Mouse (Mus musculus) testis, adult 2 months (tissue): ENCODE data around the gene Lepr. TPM values are rescaled to one million over a fixed set of nuclear protein-coding genes. Genes with fewer than 3 reads are reported as not detected.

Experiments
- H3K27ac ChIP-seq: fragments of 200-500 bp; 2 replicates; pipeline ENCODE4 v1.5.1; 2012; ENCODE audit warnings: low read depth, low read length; ENCODE audit not compliant: control insufficient read depth, insufficient read depth
- H3K27me3 ChIP-seq: fragments of 200-500 bp; 2 replicates; pipeline ENCODE4 v1.6.1; 2012; ENCODE audit warnings: mild to moderate bottlenecking, low read length, moderate library complexity; ENCODE audit not compliant: control insufficient read depth, insufficient read depth
- H3K36me3 ChIP-seq: fragments of 200-500 bp; 2 replicates; pipeline ENCODE4 v1.6.1; 2012; ENCODE audit warnings: mild to moderate bottlenecking, low read length; ENCODE audit not compliant: control insufficient read depth, insufficient read depth
- H3K4me1 ChIP-seq: fragments of 200-500 bp; 2 replicates; pipeline ENCODE4 v1.6.1; 2012; ENCODE audit warnings: low read length; ENCODE audit not compliant: control insufficient read depth, insufficient read depth
- H3K4me3 ChIP-seq: fragments of 200-500 bp; 2 replicates; pipeline ENCODE4 v1.5.1; 2012; ENCODE audit warnings: low read depth, mild to moderate bottlenecking, low read length, moderate library complexity, mixed read lengths; ENCODE audit not compliant: control insufficient read depth
- CTCF ChIP-seq: fragments of 200-500 bp; IDR thresholded peaks from 2 replicates; pipeline ENCODE4 v1.5.1; 2012; ENCODE audit warnings: low read depth, mild to moderate bottlenecking, inconsistent platforms, low read length, moderate library complexity; ENCODE audit not compliant: control insufficient read depth, insufficient read depth, insufficient replicate concordance
- POLR2A ChIP-seq: fragments of 200-500 bp; IDR thresholded peaks from 2 replicates; pipeline ENCODE4 v1.6.1; 2012; ENCODE audit warnings: low read depth, mild to moderate bottlenecking, inconsistent platforms, low read length, moderate library complexity; ENCODE audit not compliant: control insufficient read depth
- polyA plus RNA-seq: library from polyadenylated mRNA; depleted of rRNA; stranded (reverse); fragments of >200 nt; gene quantifications from 2 replicates; pipeline ENCODE4 v1.2.3, GENCODE M21; 2012

The Lepr gene
- polyA plus RNA-seq, 1 experiment, result 0.19 TPM

DNA sequence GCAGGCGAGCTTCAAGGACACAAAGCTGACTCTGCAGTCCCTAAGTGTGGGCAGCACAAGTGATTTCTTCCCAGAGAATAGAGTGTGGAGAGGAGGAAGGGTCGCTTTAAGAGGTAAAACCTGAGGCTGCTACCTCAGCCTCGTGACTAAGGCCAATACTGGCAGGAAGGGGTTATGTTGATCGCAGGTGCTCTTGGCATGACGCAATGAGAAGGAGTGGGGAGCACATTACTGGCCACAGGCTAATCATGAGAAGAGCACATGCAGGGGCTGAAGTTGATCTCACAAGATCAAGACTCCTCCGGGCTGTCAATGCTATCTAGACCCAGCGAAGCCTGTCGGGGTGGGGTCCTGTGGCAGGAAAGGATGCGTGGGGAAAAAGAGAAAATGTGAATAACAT is 11.9 kb upstream of the Lepr start:
- no peaks in the 10 kb centered on the region for H3K4me1 ChIP-seq
- no peak overlapping the region for H3K4me3 ChIP-seq
- H3K27ac ChIP-seq, result no peak overlapping the region
- H3K36me3 ChIP-seq, result no peaks in the 10 kb centered on the region
- TF ChIP-seq CTCF, result no peak
- no peak for TF ChIP-seq POLR2A
- H3K27me3 ChIP-seq, result no peaks in the 10 kb centered on the region

DNA sequence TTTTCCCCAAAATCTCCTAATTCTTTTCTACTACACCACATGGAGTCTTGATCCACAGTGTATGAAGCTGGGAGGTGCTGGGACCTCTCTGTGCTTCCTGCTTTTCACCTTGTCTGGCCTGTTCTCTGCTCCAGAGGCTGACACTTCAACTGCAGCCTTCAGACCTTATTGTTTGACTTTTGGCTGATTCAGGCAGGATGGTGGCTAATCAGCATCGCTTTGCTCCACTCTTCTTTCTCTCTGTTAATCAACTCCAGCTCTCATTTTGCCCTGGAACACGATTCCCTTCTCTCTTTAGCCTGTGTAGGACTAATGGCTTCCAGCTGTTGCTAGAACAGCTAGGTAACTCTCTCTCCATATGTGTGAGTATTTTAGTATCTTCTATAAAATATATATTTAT is 10.0 kb upstream of the Lepr start:
- Histone ChIP-seq H3K27ac (no peak overlapping the region), H3K27me3 (no peaks in the 10 kb centered on the region), H3K4me1 (no peaks in the 10 kb centered on the region), H3K4me3 (no peak overlapping the region), H3K36me3 (no peaks in the 10 kb centered on the region)
- TF ChIP-seq POLR2A, result no peak
- TF ChIP-seq CTCF, result no peak

DNA sequence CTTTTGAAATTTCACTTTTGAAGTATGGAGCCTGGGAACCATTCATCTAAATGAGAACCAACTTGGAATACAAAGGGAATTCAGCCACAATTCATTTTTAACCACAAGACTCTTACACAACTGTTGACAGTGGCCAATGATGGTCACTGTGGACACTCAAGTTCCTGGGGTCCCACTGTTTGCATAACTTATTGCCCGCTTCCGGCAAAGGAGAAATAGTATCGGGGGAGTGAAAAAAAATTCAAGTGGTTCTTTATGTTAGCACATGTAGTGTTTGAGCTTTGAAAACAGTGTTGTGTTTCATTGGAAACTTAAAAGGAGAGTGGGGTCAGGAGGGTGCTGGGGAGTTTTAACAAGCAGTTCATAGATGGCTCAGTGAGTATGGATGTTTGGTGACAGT is 9.3 kb upstream of the Lepr start:
- Histone ChIP-seq H3K4me3 (no peak overlapping the region), H3K27ac (no peak overlapping the region), H3K36me3 (no peaks in the 10 kb centered on the region), H3K27me3 (no peaks in the 10 kb centered on the region), H3K4me1 (no peaks in the 10 kb centered on the region)
- no peak for TF ChIP-seq POLR2A
- no peak for TF ChIP-seq CTCF

DNA sequence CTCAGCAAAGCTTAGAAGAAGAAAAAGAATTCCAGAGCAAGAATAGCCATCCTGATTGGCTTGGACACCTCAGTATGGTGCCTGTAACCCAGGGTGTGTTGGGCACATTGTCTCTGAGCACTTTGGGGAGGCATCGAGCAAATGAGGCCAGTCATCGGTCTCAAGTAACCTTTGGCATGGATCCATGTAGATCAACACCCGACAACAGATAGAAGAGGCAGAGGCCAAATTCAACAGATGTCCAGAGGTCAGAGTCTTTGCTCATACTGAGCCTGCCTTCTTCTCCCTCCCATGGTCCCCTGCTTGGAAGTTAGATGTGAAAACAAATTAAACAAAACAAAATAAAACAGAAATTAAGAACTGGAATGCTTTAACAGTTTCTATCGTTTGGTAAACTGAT is 6.8 kb upstream of the Lepr start:
- Histone ChIP-seq H3K27ac (no peak overlapping the region), H3K4me3 (no peak overlapping the region), H3K4me1 (no peaks in the 10 kb centered on the region), H3K36me3 (no peaks in the 10 kb centered on the region), H3K27me3 (no peaks in the 10 kb centered on the region)
- TF ChIP-seq CTCF (no peak), POLR2A (no peak)

DNA sequence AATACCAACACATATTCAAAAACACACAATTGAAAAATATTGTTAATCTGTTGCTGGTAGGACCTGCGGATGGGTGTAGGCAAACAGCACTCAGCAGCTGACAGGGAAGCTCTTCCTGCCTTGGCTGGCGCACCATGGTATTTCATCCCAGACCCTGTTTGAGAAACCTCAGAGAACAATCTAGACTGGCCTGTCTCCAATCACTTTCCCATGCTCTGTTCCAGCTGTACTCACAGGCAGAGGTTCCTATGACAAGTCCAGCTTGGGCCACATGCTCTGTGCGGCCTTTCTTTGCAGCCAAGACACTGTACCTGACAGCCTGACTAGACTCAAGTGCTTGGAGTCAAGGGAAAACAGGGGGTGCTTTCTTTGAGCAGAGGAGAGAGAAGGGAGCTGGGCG is 6.1 kb upstream of the Lepr start:
- no peak for TF ChIP-seq POLR2A
- no peak for TF ChIP-seq CTCF
- Histone ChIP-seq H3K27me3 (no peaks in the 10 kb centered on the region), H3K36me3 (no peaks in the 10 kb centered on the region), H3K4me3 (no peak overlapping the region), H3K27ac (no peak overlapping the region), H3K4me1 (no peaks in the 10 kb centered on the region)

DNA sequence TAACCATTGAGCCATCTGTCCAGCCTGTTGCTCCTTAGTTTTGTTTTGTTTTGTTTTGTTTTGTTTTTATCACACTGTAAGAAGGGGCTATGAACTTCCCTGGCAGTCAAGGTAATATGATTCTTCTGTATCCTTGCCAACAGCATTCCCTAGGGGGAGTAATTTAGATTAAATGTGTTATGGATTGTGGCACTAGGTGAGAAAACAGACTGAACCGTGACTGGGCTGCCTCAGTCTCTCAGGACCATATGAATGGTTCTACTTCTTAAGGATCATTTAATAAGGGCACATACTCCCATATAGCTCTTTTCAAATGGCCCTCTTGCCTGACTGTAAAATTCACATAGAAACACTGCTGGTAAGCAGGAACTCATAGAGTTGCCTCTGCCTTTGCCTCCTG is 4.6 kb upstream of the Lepr start:
- H3K36me3 ChIP-seq, result no peaks in the 10 kb centered on the region
- no peak for TF ChIP-seq CTCF
- no peak for TF ChIP-seq POLR2A
- no peaks in the 10 kb centered on the region for H3K27me3 ChIP-seq
- no peak overlapping the region for H3K4me3 ChIP-seq
- no peaks in the 10 kb centered on the region; the same call in 1 of the 2 replicates for H3K4me1 ChIP-seq
- no peak overlapping the region for H3K27ac ChIP-seq

GRCm38 (mm10) chr4:101715302-101715701 is 1.9 kb upstream of the Lepr start:
- Histone ChIP-seq H3K27ac (no peak overlapping the region), H3K36me3 (no peaks in the 10 kb centered on the region), H3K4me1 (no peaks in the 10 kb centered on the region; the same call in 1 of the 2 replicates), H3K27me3 (no peaks in the 10 kb centered on the region), H3K4me3 (no peak overlapping the region)
- TF ChIP-seq POLR2A, result no peak
- no peak for TF ChIP-seq CTCF

- TF ChIP-seq CTCF, result no peak
- TF ChIP-seq POLR2A, result no peak
- H3K27ac ChIP-seq, result no peak overlapping the region
- H3K4me3 ChIP-seq, result no peak overlapping the region
- H3K4me1 ChIP-seq, result no peaks in the 10 kb centered on the region; the same call in 1 of the 2 replicates
- no peaks in the 10 kb centered on the region for H3K36me3 ChIP-seq
- H3K27me3 ChIP-seq, result no peaks in the 10 kb centered on the region
Measured at GRCm38 (mm10) chr4:101715805-101716204, 1.4 kb upstream of the Lepr start.
